Mouse (Mus musculus) CD4-positive, CD25-positive, alpha-beta regulatory T cell, adult 2 months (primary cell): Measurements from ENCODE around the gene Arhgap22.
A peak's percentile ranks its signal among the peaks of the same experiment; 100 is the strongest.

Source experiments
- DNase-seq: peaks from one replicate; pipeline ENCODE4 v3.0.0-alpha.2; 2012; ENCODE audit warnings: low read depth, low spot score

Gene Arhgap22

DNA sequence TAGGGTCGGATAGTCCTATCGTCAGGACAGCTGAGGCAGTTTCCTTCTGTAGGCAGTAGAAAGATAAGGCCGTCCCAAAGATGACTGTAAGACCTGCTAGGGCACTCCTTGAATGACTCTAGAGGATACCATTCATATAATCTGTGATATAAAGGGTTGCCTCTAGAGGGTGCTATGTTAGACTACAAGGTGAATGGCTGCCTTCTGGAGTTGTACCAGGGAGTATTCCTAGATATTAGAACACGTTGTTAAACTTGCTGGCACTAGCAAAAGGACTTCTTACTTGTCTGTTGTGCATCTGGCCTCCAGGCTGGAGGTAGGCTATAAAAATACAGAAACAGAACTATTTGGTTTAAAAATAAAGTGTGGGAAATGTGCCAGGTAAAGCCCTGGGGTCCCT is 117.2 kb downstream of the Arhgap22 start:
- no peak for DNase-seq

- no peak for DNase-seq
Observed at GRCm38 (mm10) chr14:33331627-33332026, 117.8 kb downstream of the Arhgap22 start.

DNA sequence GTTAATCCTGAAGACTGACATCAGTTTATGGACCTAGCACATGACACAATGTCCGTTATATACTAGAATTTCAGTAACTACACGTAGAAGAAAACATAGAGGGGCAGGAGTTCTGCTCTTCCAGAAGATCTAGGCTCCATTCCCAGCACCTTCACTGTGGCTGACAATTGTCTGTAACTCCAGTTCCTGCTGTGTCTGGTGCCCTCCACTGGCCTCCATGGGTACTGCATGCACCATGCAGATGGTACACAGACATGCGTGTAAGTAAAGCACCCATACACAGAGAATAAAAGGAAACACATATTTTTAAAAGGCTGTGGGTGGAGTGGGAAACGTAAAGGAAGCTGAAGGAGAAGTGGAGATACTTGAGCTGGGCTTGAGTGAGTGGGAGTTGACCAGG is 120.0 kb downstream of the Arhgap22 start:
- peak; percentile 67 for DNase-seq

DNA sequence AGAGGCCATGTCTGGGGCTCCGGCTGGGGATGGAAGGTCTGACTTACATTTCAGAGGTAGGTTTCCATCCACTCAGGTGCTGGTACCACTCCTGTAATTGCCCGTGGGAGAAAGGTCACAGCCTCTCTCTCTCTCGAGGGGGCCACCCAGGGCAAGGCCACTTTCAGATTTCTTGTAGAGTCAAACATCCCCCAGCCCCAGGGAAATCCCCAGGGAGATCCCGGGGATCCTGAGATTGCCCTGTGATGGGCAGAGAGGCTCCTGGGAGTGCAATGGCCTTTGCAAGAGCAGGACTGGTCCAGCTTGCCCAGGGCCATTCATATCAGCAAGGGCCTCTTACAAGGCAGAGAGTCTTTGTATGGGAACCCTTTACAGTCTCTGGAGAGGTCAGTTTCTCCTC is 120.6 kb downstream of the Arhgap22 start:
- peak; percentile 10 for DNase-seq

- DNase-seq: no peak
Observed at GRCm38 (mm10) chr14:33335733-33336132, 121.9 kb downstream of the Arhgap22 start.

DNA sequence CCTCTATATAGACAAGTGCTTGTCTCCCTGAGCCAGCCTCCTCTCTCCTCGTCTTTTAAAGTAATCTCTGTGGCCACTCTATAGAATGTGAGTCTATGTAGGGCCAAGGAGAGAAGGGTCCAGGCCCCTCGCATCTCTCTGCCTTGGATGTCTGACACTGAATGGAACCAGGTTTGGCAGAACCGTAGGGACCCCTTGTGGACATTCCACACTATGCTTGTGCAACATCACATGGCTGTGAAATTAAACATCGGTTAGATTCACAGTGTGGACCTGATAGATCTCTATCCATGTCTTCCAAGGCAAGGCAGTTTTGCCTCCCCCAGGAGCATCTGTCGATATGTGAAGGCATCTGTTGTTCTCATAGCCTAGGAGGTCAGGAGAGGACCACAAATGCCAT is 124.9 kb downstream of the Arhgap22 start:
- no peak for DNase-seq

DNA sequence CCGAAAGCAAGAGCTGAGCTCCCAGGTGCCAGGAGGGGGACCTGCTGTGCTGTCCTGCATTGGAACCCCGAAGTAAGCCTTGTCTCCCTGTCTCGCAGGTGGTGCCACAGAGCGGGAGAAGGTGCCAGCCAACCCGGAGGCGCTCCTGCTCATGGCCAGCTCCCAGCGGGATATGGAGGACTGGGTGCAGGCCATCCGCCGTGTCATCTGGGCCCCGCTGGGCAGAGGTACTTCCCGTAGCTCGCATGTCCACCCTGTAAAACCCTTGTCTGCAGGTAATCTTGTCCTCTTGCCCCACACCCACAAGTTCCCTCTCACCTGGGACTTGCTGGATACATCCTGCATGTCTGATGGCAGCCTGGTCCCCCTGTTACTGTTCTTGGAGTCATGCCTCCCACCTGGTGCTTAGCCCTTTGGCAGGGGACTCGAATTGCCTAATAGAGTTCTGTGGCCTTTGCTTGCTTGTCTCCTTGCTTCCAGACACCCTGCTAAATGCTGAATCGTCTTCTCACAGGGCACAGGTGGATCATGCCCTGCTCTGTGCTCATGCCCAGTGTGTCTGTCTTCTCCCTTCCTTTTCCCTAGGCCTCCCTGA is 129.4 kb downstream of the Arhgap22 start:
- no peak for DNase-seq

DNA sequence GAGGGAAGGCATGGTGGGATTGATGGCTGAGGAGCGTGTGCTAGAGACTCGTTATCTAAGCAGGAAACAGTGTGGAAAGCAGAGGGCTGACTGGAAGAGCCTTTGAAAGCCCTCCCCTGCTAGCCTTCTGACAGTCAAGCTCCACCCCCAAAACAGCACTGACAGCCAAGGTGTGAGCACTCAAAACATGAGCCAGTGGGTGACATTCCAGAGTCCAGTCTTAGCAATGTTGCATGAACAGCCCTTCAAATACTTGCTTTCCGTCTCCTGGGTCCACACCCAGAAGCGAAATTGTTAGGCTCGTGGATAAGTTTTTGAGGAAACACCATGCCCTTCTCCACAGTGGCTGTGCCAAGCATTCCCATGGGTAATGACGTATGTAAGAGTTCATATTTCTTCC is 132.7 kb downstream of the Arhgap22 start:
- DNase-seq: no peak

DNA sequence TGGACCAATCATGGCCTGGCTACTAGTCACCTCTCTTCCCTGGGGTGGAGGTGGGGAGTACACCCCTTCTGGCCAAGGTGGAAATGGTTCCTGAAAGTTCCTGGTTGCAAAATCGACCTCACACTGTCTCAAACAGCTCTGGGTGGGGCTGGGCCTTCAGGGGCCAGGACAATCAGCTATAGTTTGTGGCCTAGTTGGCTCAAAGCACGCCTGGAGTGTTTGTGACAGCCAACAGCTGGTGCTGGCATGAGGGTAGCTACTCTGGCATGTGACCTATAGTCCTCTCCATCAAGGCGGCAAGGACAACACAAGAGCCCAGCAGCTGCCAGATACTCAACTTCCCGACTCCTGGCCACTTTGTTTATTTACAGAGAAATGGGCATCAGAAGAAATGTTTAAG is 133.9 kb downstream of the Arhgap22 start:
- no peak for DNase-seq

GRCm38 (mm10) chr14:33348146-33348545 is 134.3 kb downstream of the Arhgap22 start:
- DNase-seq: no peak

DNA sequence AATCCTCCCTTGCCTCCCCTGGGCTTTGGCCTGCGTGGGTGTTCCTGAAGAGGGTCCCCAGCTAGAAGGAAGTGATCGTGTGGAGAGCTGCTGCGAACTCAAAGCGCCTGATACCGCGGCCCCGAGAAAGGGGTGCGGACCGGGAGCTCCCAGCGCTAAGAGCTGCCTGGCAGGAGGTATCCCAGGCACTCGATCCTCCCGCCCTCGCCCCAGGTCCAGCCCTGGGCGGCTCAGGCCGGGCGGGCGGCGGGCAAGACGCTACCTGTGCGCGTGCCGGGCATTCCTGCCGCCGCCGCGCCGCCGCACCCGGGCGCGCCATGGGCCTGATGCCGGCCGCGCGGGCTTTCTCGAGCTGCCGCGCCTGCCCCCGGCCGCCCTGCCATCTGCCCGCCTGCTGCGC is 137.2 kb downstream of the Arhgap22 start:
- DNase-seq: no peak

DNA sequence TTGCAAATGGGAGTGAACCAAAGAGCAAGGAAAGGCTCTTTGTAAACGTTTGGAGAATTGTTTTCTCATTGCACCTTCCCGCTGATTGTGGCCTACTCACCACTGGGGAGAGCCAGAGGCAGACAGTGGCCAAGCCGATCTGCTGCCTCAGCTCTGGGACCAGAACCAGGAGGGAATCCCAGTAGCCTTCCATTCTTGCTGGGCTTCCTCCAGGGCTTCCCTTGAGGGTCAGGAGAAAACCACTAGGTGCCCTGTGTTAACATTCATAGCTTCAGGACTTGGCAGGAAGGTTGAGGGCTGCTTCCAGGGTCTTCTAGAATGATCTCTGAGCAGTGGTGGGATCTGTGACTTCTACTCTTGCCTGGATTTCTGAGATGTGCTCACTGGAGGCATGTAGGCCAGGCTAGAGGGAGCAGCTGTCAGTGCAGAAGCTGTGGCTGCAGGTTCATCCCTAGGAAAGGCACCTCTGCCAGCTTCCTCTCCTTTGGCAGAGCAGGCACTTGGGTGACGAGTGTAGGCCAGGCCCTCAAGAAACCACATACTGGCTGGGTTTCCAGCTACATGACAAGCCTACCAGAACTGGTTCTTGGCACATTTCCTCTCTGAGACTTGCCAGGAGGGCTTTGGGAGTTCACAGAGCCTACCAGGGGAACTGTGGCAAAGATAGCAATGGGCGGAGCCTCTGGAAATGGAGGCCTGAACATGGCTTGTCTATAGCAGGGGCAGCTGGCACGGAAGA is 138.3 kb downstream of the Arhgap22 start:
- no peak for DNase-seq

DNA sequence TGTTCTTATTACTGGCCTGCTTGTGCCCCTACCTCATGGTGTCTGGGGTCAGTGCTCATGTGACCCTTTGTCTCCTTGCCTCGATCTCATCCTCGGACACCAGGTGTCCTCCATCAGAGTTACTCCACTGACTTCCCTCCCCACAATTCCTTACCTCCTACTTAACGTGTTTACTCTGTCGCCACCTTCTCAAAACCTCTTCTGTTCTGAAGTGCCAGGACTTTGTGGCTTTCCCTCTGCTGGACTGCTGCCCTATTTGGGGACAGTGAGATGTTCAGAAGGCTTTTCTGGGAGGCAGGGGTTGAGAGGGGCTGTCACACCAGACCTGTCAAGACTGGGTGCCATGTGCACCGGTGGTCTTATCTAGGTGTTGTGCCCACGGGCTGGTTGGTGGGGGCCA is 139.1 kb downstream of the Arhgap22 start:
- no peak for DNase-seq

GRCm38 (mm10) chr14:33355276-33355675 is 141.4 kb downstream of the Arhgap22 start:
- DNase-seq: no peak

DNA sequence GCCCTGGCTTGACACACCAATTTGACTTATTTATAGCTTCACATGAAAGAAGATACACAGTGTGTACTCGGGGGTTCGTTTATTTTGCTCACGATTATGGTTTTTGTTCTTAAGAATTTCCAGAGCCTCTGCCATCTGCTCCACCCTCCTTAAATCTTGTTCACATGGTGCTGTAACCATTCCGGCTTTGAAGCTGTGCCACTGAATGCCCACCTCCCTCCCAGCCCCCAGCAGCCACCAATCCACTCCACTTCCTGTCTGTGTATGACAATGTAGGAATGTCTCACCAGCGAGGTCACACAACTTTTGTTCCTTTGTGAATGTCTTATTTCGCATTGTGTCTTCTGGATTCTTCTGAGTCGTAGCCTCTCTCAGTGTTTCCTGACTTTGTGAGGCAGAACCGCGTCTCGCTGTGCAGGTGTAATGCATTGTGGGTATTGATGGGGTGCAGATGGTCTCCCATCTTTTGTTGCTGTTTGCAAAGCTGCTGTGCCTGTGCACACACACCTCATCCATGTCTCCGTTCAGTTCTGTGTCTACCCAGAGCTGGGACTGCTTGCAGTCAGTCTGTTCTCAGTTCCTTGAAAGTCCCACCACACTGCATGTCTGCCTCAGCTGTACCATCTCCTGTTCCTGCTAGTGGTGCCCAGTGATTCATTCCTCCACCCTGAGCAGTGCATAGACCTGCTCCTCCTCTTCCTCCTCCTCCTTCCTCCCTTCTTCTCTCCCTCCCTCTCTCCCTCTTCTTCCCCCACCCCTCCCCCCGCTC is 144.0 kb downstream of the Arhgap22 start:
- DNase-seq: no peak

GRCm38 (mm10) chr14:33358891-33359290 is 145.1 kb downstream of the Arhgap22 start:
- DNase-seq: no peak

DNA sequence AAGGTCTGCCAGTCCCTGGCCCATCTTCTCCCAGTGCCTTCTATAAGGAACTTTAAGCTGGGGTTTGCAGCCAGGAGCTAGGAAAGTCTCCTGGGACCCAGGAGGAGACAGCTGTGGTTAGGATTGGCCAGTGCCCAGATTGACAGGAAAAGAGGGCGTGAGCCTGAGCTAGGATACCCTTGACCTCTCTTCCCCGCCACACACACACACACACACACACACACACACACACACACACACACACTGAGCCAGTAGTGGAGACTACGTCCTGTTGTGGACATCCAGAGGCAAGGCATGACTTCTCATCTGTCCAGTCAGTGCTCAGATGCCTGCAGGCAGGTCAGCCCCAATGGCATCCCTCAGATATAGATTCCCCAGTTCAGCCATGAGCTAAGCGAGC is 147.7 kb downstream of the Arhgap22 start:
- no peak for DNase-seq

DNA sequence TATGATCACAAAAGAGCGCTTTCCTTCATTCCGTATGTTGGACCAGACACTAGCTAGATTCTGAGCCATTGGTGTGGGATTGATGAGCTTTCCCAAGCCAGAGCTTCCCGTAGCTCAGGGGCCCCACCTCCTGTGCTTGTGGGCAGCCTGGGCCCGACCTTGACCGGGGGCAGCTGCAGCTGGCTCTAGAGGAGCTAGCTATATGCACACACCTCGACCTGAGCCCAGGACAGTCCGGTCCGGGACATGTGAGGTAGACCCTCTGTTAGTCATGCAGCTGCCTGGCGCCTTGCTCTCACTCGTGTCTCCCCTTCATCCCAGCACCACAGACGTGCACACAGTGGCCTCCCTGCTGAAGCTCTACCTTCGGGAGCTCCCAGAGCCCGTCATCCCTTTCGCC is 148.3 kb downstream of the Arhgap22 start:
- no peak for DNase-seq

DNA sequence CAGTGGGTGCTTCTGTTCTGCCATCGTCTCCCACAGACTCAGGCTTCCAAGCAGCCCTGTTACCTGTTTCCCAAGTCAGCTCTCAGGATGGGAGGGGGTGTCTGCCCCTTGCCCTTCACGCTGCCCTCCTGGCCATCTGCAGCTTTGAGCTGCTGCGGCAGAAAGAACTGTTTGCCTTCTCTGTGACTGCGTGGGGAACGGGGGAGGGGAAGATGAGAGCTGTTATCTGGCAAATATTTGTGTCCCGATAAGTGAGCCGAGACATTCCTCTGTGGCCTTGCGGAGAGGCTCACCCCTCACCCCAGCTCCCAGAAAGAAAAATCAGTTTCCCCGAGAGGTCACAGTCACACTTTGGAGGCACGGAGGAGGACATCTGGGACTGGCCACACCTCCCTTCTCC is 149.0 kb downstream of the Arhgap22 start:
- DNase-seq: no peak

- DNase-seq: no peak
Observed at GRCm38 (mm10) chr14:33363611-33364010, 149.8 kb downstream of the Arhgap22 start.

GRCm38 (mm10) chr14:33364061-33364460 is 150.2 kb downstream of the Arhgap22 start:
- DNase-seq: no peak

- no peak for DNase-seq
Observed at GRCm38 (mm10) chr14:33366891-33367777, 153.3 kb downstream of the Arhgap22 start.
